Mouse (Mus musculus): ENCODE data around the gene BC052040.

- TF ChIP-seq POLR2A (IDR thresholded peaks at IDR 0.05; ENCODE audit: low read depth, low read length): no peak
- no peak for TF ChIP-seq CTCF (conservative IDR thresholded peaks at IDR 0.05; ENCODE audit: insufficient read depth, insufficient read length, low read depth, low read length)
Observed at GRCm38 (mm10) chr2:115539731-115540130, 41.8 kb upstream of the BC052040 start.

Measured in kidney, adult 2 months (tissue).